Mouse (Mus musculus): ENCODE results near the gene Kmt2e.
"Not testable (repeated sequence)": the region's sequence is repeated elsewhere in the genome, so short reads cannot be mapped to it uniquely, and the experiment has no call there.

Kmt2e gene

GRCm38 (mm10) chr5:23431070-23431864 lies 3.0 kb upstream of the Kmt2e start:
- in situ Hi-C loops (cut with MboI, MseI) = no loop called here

DNA sequence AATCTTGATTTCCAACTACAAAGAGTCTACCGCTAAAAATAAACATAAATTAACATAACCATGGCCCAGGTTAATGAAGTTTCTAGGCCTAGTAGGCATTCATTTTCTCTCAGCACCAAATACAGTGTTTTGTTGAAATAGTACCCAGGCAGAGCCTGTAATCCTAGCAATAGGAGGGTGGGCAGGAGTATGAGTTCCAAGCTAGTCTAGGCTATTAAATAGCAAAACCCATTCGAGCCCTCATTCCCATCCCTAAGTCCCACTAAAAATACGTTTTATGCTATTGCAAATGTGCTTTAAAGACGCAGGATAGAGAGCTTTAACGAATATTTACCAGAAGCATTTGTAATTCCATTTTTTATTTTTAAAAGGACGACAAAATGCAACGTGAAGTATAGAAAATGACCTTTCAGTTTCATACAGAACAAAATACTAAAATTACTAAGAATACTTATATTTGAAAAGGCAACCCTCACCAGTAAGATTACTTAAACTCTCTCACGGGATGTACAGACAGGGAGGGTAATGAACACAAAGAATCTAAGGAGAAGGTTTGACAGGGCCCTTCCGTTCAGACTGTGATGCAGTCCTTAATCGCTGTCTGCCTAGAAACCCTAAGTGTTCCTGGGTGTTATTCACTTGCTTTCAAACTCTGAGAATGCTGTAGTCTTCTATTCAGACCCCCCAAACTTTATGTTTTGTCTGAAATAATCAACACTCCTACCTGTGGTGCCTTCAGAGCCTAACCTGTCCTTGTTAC lies 2.1 kb upstream of the Kmt2e start:
- in situ Hi-C loops (cut with MboI, MseI) = no loop called here

DNA sequence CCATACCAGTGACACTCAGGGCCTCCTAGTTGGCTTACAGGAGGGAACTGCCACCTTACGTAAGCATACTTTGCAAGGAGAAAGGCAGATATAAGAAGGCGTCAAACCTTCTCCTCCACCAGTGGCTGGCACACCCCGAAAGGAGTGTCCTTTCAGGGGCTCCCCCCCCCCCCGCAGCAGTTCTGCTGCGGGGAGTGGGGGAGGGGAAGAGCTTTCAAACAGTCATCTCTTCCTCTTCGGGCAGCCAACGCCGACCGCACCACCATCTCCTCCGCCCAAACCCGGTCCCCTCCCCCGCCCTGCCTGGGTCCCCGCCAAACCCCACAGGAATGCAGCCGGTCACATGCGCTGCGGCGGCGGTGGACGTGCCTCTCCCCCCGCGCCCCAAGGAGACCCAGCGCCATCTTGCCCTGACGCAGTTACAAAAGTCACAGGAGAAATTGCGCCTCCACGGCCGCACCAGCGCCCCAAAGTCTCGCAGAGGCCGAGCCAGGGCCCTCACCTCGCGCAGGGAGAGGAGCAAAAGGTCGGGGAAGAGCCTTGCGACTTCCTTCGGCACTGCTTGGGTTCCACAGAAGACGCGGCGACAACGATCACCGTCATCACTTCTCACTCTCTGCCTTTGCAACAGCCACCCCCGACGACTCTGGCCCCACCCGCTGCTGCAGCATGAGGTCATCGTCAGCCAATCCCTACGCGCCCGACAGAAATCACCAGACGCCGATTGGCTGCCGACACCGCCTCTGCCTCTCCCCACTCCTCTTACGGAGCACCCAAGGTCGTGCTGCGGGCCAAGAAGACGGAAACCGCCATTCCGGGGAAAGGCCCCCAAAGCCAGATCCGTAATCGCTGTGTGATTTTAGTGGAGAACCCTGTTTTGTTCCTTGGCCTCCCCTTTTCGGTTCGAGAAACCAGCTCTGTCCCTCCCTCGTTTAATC lies 1.3 kb upstream of the Kmt2e start:
- in situ Hi-C loops (cut with MboI, MseI) = no loop called here

DNA sequence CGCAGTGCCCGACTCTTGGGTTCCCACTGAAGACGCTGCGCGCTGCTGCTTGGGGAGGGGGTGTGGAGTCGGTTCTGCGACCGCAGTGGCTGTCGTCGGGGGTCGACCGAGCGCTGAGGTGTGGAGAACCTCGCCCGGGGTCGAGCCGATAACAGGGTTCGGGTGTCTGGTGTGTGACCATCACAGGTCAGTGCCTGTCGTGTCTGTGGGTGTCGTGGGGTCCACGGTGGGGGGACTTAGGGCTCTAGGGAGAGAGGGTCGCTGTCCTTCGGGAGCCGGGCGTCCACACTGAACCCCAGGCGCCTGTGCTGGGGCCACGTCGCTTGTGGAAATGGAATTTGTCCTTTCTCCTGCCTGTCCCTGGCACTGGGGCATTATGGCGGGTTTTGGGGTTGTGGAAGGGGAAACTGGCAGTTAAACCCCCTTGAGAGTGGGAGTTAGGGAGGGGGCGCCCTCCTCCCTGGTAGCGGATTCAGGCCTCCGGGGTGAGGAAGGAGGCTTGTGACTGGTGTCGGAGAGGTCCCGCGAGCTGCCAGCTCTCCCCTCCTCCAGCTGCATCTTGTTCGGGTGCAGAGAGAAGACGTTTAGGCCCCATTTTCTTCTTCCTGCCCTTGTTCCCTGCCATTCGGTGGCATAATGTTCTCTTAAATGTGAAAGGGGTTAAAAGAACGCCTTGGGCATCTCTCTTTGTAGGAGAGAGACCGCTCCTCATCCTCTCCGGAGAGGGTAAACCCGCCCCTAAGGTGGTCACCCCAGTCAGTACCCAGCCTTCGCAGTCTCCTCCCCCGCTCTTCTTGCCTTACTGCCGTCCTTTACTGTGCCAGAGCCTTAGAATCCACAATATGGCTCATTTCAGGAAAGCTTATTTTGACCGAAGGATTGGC lies 599 bp downstream of the Kmt2e start:
- in situ Hi-C loops (cut with MboI, MseI) = no loop called here

DNA sequence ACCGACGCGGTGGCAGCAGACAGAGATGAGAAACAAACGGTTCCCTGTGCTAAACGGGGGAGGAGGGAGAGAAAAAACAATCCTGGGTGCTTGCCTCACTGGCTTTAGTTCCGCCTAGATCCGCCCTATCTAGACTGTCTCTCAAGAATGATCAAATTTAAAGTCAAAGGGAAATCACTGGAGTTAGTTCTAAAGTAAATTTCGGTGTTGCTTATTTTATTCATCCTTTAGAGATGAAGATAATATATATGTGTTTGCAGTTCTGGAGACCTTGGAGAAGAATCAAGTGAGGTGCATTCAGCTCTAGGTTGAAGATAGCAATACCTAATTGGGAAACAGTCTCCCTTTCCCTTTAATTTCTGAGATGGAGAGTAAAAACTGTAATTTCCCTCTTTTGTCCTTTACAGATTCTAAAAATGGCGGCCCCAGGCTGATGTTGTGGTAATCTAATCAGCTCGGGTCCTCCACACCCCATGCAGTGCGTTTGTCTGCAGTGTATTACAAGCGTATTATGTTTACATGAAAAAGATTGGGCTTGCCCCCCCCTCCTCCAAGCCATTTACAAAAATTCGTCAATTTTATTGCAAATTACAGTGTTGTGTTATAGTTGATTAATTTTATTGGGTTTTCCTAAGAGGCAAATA lies 1.4 kb downstream of the Kmt2e start:
- in situ Hi-C loops (cut with MboI, MseI) = no loop called here

- in situ Hi-C loops (cut with MboI, MseI) = no loop called here
Measured at GRCm38 (mm10) chr5:23436735-23437134, 2.5 kb downstream of the Kmt2e start.

DNA sequence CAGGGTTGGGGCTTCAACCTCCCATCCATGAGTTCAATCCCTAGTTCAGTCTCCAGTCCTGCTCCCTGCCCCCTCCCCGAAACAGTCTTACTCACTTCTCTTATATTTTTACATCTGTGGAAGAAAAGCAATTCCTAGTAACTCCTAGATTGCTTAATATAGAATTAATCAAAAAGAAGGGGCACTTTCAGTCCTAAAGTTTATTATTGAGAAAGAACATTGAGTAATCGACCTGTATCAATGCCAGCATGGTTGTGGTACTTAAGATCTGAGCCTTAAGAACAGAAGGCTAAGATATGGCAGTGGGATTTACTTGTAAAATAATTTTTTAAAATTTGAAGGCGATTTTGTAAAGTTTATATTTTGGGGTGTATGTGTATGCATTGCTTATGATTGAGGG lies 5.6 kb downstream of the Kmt2e start:
- in situ Hi-C loops (cut with MboI, MseI) = no loop called here

GRCm38 (mm10) chr5:23440572-23440971 lies 6.3 kb downstream of the Kmt2e start:
- in situ Hi-C loops (cut with MboI, MseI) = no loop called here

DNA sequence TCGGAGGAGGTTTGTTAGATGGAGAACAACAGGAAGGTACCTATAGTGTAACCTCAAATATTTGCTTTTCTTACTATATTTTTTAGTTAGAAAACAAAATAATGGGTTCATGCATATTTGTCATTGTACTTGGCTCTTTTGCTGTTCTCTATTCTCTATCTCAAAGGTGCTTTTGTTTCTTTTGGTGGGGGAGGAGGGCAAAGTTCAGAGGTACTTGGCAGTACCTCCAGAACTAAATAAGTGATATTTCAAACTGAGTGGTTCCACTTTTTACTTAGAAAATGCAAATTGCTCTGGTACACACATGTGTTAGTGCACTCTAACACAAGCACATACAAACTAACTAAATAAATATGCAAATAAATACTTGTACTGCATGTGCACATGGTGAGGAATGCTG lies 7.7 kb downstream of the Kmt2e start:
- in situ Hi-C loops (cut with MboI, MseI) = no loop called here

DNA sequence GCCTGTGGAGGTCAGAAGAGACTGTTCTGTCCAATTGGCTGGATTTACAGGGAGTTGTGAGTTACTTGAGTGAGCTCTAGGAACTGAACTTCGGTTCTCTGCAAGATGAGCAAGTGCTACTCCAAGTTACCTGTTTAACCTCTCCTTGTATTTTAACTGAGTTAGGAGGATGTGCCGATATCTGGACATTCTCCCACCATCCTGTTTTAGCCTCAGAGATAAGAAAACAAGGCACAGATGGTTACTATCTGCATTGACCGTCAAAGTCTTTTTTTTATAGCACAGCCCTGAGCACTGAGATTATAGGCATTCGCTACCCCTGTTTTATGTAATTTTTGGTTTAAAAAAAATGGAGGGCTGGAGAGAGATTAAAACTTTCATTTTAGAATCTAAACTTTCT lies 10.2 kb downstream of the Kmt2e start:
- in situ Hi-C loops (cut with MboI, MseI) = no loop called here

DNA sequence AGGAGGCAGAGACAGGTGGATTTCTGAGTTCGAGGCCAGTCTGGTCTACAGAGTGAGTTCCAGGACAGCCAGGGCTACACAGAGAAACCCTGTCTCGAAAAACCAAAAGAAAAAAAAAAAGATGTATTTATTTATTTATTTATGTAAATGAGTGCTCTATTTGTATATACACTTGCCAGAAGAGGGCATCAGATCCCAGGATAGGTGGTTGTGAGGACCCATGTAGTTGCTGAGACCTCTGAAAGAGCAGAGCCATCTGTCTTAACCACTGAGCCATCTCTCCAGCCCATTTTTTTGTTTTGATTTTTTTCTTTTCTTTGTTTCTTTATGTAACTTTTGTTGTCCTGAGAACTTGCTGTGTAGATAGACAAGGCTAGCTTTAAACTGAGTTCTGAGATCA lies 19.3 kb downstream of the Kmt2e start:
- in situ Hi-C loops (cut with MboI, MseI) = not testable (repeated sequence)

GRCm38 (mm10) chr5:23461688-23462087 lies 27.4 kb downstream of the Kmt2e start:
- in situ Hi-C loops (cut with MboI, MseI) = no loop called here

- in situ Hi-C loops (cut with MboI, MseI) = no loop called here
Measured at GRCm38 (mm10) chr5:23464247-23464646, 30.0 kb downstream of the Kmt2e start.

- in situ Hi-C loops (cut with MboI, MseI) = no loop called here
Measured at GRCm38 (mm10) chr5:23464743-23465142, 30.5 kb downstream of the Kmt2e start.

DNA sequence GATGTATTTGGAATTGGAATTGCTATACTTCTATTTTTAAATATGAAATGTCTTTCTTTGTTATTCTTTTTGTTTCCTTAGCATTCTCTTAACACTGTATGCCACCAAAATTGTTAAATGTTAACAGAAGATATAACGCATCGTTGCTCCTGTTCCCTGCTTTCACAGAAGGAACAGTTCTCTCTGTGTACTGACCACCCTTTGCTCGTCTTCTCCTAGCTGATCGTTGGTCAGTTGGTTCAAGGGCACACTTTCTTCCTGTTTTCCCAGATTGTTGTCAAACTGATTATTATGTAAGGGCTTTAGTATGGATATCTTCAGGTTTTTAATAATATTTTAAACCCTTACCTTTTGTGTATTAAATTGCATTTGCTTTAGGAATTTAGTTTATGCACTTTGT lies 32.3 kb downstream of the Kmt2e start:
- in situ Hi-C loops (cut with MboI, MseI) = no loop called here

- in situ Hi-C loops (cut with MboI, MseI) = loop anchor here (5.0 kb wide), 1 partner anchor 56 kb away; no protein-coding TSS in a partner anchor
Measured at GRCm38 (mm10) chr5:23473098-23473873, 39.0 kb downstream of the Kmt2e start.

DNA sequence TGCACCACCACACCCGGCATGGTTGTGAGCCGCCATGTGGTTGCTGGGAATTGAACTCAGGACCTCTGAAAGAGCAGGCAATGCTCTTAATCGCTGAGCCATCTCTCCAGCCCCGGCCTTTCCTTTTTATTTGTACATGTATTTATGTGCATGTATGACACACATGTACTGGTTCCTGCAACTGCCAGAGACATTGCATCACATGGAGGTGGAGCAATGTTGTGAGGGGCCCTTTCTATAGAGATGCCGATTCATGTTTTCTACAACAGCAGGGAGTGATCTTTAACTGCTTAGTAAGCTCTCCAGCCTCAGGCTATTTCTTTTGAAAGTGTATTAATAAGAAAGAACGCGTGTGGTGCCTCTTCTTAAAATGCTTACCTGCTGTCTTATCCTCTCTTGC lies 49.6 kb downstream of the Kmt2e start:
- in situ Hi-C loops (cut with MboI, MseI) = loop anchor here (25.0 kb wide), 1 partner anchor 1722 kb away; no protein-coding TSS in a partner anchor

GRCm38 (mm10) chr5:23489231-23489630 lies 55.0 kb downstream of the Kmt2e start:
- in situ Hi-C loops (cut with MboI, MseI) = loop anchor here (25.0 kb wide), 1 partner anchor 1727 kb away; no protein-coding TSS in a partner anchor

DNA sequence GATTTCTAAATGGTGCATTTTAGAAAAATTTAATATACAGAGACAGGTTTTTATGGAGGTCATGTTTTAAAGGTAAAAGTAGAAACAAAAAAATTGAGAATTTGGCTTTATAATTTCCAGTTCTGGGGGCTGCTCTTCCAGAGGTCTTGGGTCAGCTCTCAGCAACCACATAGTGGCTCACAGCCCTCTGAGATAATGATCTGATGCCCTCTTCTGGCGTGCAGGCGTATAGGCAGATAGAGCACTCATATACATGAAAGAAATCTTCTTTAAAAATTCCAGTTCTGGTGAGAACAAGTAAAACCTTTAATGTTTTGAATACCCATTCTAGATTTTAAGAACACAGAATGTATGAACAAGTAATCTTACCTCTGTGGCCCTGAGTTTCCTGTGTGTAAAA lies 56.6 kb downstream of the Kmt2e start:
- in situ Hi-C loops (cut with MboI, MseI) = loop anchor here (25.0 kb wide), 1 partner anchor 1728 kb away; no protein-coding TSS in a partner anchor

Measured in regulatory T cell (primary cell).